27 mouse cellular contexts compared by ENCODE assay signal in the genomic region with DNA sequence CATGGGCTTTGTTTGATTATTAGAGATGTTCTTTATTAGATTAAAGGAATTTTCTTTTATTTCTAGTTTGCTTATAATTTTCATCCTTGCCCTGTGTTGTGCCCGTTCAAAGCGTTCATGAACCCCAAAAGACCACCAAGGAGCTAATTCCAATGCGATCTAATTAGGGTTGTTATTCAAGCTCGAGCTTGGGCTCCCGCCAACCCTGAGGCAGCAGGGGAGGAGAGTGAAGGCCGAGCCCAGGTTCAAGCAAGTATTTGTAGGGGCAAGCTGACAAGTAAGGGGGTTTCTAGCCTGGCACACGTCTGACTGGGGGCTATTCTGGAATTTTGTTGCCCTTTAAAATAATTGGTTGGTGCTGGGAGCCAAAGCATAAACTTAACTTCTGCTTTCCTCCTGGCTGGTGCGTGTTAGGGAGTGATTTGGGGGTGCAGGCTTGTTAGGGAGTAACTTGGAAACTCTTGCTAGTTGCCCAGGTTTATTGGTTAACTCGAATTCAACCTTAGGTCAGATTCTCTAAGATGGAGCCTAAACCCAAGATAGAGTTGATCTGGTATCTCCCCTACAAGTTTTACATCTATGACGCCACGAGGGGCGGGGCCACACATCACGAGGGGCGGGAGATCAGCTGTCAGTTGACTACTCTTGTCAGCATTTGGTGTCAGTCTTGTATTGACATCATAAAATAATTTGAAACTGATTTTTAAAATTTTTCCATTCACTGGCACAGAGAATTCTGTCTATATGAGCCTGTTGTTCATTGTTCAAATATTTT. TPM values are rescaled to one million over a fixed set of nuclear protein-coding genes. Genes with fewer than 3 reads are reported as not detected.
DNase-seq lines count a peak whose midpoint lies in the region; TF ChIP-seq lines count a peak whose summit lies in the region.
"Had no signal": no experiment of that assay in that cellular context is flagged by ENCODE, and none has a peak within 500 bp of the region (broad histone marks: within the 10 kb centered on the region; RNA-seq: fewer than 3 reads in every experiment).

No protein-coding gene starts in this region.

- no peak for TF ChIP-seq POLR2A in cerebellum, adult 2 months (IDR thresholded peaks at IDR 0.05; ENCODE audit: borderline replicate concordance, insufficient read depth, low read length)

- H3K4me3 ChIP-seq in cerebellum, adult 2 months (replicated peaks; ENCODE audit: insufficient read depth, low read depth, low read length) = no peak overlapping the region
- H3K4me3 ChIP-seq: forebrain, embryonic 15.5 days; gastrocnemius, adult 2 months; hindbrain, embryonic 12.5 days; kidney, embryonic 15.5 days; layer of hippocampus, adult 2 months; left cerebral cortex, adult 2 months; liver, embryonic 12.5 days; neural tube, embryonic 13.5 days; stomach, embryonic 15.5 days had no signal

- TF ChIP-seq CTCF in cerebellum, adult 2 months (IDR thresholded peaks at IDR 0.05; ENCODE audit: borderline replicate concordance, insufficient read depth, low read depth, low read length) = no peak

- DNase-seq in cerebellum, postnatal 14 days = peak; percentile 27 to 34
- no peak for DNase-seq in cerebellum, adult 2 months
- peak; percentile 24 for DNase-seq in ovary, adult 18-20 months (ENCODE audit: low spot score)
- no peak for DNase-seq in ovary, postnatal 10 days (ENCODE audit: low spot score)
- DNase-seq in CD4-positive, CD25-positive, alpha-beta regulatory T cell, adult 2 months (ENCODE audit: low read depth, low spot score) = peak; percentile 50
- DNase-seq in induced T-regulatory cell, adult 2 months (ENCODE audit: low read depth) = peak; percentile 87
- no peak for DNase-seq in embryo, embryonic 10.5 days (ENCODE audit: low spot score)
- DNase-seq: adrenal gland, postnatal 10 days; cerebellum, adult 11-12 months; cerebellum, postnatal 25 days; gastrocnemius, adult 2 months; gastrocnemius, postnatal 36 days; heart, adult 18-20 months; heart, postnatal 36 days; kidney, adult 11 months; kidney, postnatal 36 days; liver, postnatal 0 days; lung, postnatal 36 days; thymus, postnatal 14 days had no signal

- no peak overlapping the region for H3K27ac ChIP-seq in cerebellum, adult 2 months (ENCODE audit: insufficient read depth, low read length)
- H3K27ac ChIP-seq: forebrain, embryonic 15.5 days; gastrocnemius, adult 2 months; hindbrain, embryonic 12.5 days; kidney, embryonic 15.5 days; layer of hippocampus, adult 2 months; left cerebral cortex, adult 2 months; liver, embryonic 12.5 days; neural tube, embryonic 13.5 days; stomach, embryonic 15.5 days had no signal

- H3K4me1 ChIP-seq in cerebellum, adult 2 months (ENCODE audit: control insufficient read depth, insufficient read depth, low read length) = no peaks in the 10 kb centered on the region
- H3K4me1 ChIP-seq: hindbrain, embryonic 12.5 days; kidney, embryonic 15.5 days; liver, embryonic 12.5 days; neural tube, embryonic 13.5 days; stomach, embryonic 15.5 days had no signal

- H3K27me3 ChIP-seq in cerebellum, adult 2 months (ENCODE audit: control insufficient read depth, insufficient read depth, low read length) = no peaks in the 10 kb centered on the region
- H3K27me3 ChIP-seq: forebrain, embryonic 15.5 days; hindbrain, embryonic 12.5 days; kidney, embryonic 15.5 days; neural tube, embryonic 13.5 days; stomach, embryonic 15.5 days had no signal

- WGBS in cerebellum, adult 2 months = 48% methylated on average over 14 of the region's 14 CpGs

RNA-seq across cellular contexts. Expression of gene Itgae, which starts 9.8 kb away (rescaled TPM):
- 0.24 and 0.33 TPM in 2 replicates for polyA plus RNA-seq in cerebellum, adult 2 months (2012; rRNA removed)

RNA-seq across cellular contexts. Expression of gene Haspin, which starts 37.9 kb away (rescaled TPM):
- 0.05 and 0.10 TPM in 2 replicates for polyA plus RNA-seq in cerebellum, adult 2 months (2012; rRNA removed)

RNA-seq across cellular contexts. Expression of gene Ncbp3, which starts 52.6 kb away (rescaled TPM):
- 6.4 and 6.5 TPM in 2 replicates for polyA plus RNA-seq in cerebellum, adult 2 months (2012; rRNA removed)

Comparison
In these comparisons a context has a peak if more than half of its experiments do, and no peak if none do; other contexts are left out.
1. DNase-seq: peak in cerebellum, postnatal 14 days (2 of 2), ovary, adult 18-20 months (single experiment), CD4-positive, CD25-positive, alpha-beta regulatory T cell, adult 2 months (single experiment) and induced T-regulatory cell, adult 2 months (single experiment); none in cerebellum, adult 2 months (0 of 2), ovary, postnatal 10 days (single experiment) and embryo, embryonic 10.5 days (single experiment).